Mouse (Mus musculus) forebrain, postnatal 0 days (tissue): ENCODE measurements at regions not wholly inside any gene's neighbourhood (a gene's known extent, or its start where the extent isn't known, plus 50 kb on each side); places are given as distances from the start of the nearest gene placed in this dataset.

Source experiments
- ATAC-seq: fragments of 200-750 bp; cut with Nextera tagmentation; 2 replicates; pipeline ENCODE4 v1.8.0; 2017; ENCODE audit warnings: mild to moderate bottlenecking, moderate library complexity
- DNase-seq: peaks from one replicate; pipeline ENCODE4 v3.0.0-alpha.2; 2015
- H3K27ac ChIP-seq: fragments of 300-500 bp; sonication (generic); 2 replicates; pipeline ENCODE4 v1.5.1; 2014; ENCODE audit warnings: low read depth, mild to moderate bottlenecking, antibody characterized with exemption, low read length, moderate library complexity, mixed read lengths
- H3K27me3 ChIP-seq: fragments of 300-500 bp; sonication (generic); 2 replicates; pipeline ENCODE4 v1.6.1; 2014; ENCODE audit warnings: mild to moderate bottlenecking, low read length, mixed read lengths; ENCODE audit not compliant: insufficient read depth
- H3K36me3 ChIP-seq: fragments of 300-500 bp; sonication (generic); 2 replicates; pipeline ENCODE4 v1.6.1; 2014; ENCODE audit warnings: mild to moderate bottlenecking, moderate library complexity; ENCODE audit not compliant: insufficient read depth
- H3K4me1 ChIP-seq: fragments of 300-500 bp; sonication (generic); 2 replicates; pipeline ENCODE4 v1.6.1; 2014; ENCODE audit warnings: antibody characterized with exemption; ENCODE audit not compliant: insufficient read depth
- H3K4me2 ChIP-seq: fragments of 300-500 bp; sonication (generic); 2 replicates; pipeline ENCODE4 v1.6.1; 2014; ENCODE audit warnings: low read depth, mild to moderate bottlenecking, moderate library complexity
- H3K4me3 ChIP-seq: fragments of 300-500 bp; sonication (generic); 2 replicates; pipeline ENCODE4 v1.5.1; 2014; ENCODE audit warnings: low read depth, low read length, mixed read lengths
- H3K9ac ChIP-seq: fragments of 300-500 bp; sonication (generic); 2 replicates; pipeline ENCODE4 v1.6.1; 2014; ENCODE audit warnings: mild to moderate bottlenecking
- H3K9me3 ChIP-seq: fragments of 300-500 bp; sonication (generic); 2 replicates; pipeline ENCODE4 v1.6.1; 2016; ENCODE audit warnings: low read length
- CTCF ChIP-seq: sonication (generic); IDR thresholded peaks from 2 replicates; pipeline ENCODE4 v1.5.1; 2016; ENCODE audit warnings: antibody characterized with exemption, control low read depth, low read depth
- WGBS: fragments of 180-500 bp; shearing (Covaris S2); extraction: QIAGEN DNeasy Blood & Tissue Kit; methylation state at CpG from one replicate; pipeline ENCODE4 v1.1.7; 2014; 5-methylcytosine and 5-hydroxymethylcytosine counted together

GRCm38 (mm10) chr1:154147001-154147571, 53.9 kb upstream of the Zfp648 start:
- TF ChIP-seq CTCF, result no peak
- H3K4me3 ChIP-seq, result no peak overlapping the region
- WGBS, result 83% methylated on average over 3 of the region's 3 CpGs
- no peak for DNase-seq
- H3K27me3 ChIP-seq, result no peaks in the 10 kb centered on the region
- no peaks in the 10 kb centered on the region for H3K9me3 ChIP-seq
- H3K4me2 ChIP-seq, result no peak overlapping the region
- no peaks in the 10 kb centered on the region; the same call in 1 of the 2 replicates for H3K4me1 ChIP-seq
- no peak overlapping the region for H3K9ac ChIP-seq
- H3K27ac ChIP-seq, result no peak overlapping the region
- ATAC-seq, result no peak
- H3K36me3 ChIP-seq, result no peaks in the 10 kb centered on the region

- no peaks in the 10 kb centered on the region for H3K27me3 ChIP-seq
- DNase-seq, result no peak
- no peak overlapping the region for H3K9ac ChIP-seq
- no peak for TF ChIP-seq CTCF
- 91% methylated on average over 10 of the region's 10 CpGs for WGBS
- H3K4me2 ChIP-seq, result no peak overlapping the region
- H3K4me3 ChIP-seq, result no peak overlapping the region
- H3K27ac ChIP-seq, result no peak overlapping the region
- no peaks in the 10 kb centered on the region; the same call in 1 of the 2 replicates for H3K4me1 ChIP-seq
- no peaks in the 10 kb centered on the region for H3K9me3 ChIP-seq
- no peaks in the 10 kb centered on the region for H3K36me3 ChIP-seq
- no peak for ATAC-seq
These were observed 52.0 kb upstream of the Zfp648 start for GRCm38 (mm10) chr1:154148948-154149347.

DNA sequence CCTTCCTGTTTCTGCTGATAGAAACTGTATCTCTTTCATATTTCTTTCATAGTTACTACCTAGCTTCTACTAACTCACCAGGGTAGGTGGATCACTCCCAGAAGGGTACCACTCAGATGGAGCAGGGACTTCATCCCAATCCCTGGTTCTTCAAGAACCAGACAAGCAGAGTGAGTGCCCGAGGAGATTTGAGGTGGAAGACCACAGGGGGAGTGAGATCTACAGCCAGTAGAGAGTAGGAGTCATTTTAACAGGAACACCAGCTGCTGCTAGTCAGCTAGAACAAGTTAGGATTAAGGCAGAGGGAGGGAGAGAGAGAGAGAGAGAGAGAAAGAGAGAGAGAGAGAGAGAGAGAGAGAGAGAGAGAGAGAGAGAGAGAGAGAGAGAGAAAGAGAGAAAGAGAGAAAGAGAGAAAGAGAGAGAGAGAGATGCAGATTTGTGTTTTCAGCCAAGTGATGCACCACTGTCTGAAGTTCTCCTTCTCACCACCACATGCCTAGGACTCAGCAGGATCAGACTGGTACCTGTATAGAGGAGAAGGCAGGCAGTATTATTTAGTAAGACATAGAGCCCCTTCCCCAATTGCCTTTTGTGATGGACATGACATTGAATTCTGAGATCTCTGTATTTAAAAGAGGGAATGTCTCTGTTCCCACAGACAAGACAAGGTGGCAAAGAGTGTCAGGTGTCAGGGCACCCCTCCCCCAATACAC, 51.4 kb upstream of the Zfp648 start:
- Histone ChIP-seq H3K36me3 (no peaks in the 10 kb centered on the region), H3K4me3 (no peak overlapping the region), H3K27ac (peak overlapping the region; percentile 54; the same call in 1 of the 2 replicates), H3K9me3 (no peaks in the 10 kb centered on the region), H3K4me2 (no peak overlapping the region), H3K27me3 (no peaks in the 10 kb centered on the region), H3K4me1 (no peaks in the 10 kb centered on the region; the same call in 1 of the 2 replicates), H3K9ac (no peak overlapping the region)
- DNase-seq, result no peak
- no peak for TF ChIP-seq CTCF
- peak; percentile 45; the same call in 1 of the 2 replicates for ATAC-seq
- WGBS, result 59% methylated on average over 1 of the region's 1 CpGs

GRCm38 (mm10) chr1:154150167-154150851, 50.7 kb upstream of the Zfp648 start:
- TF ChIP-seq CTCF, result no peak
- ATAC-seq, result peak; percentile 96
- no peak overlapping the region for H3K4me2 ChIP-seq
- WGBS, result 16% methylated on average over 8 of the region's 8 CpGs
- DNase-seq, result peak; percentile 79
- no peak overlapping the region for H3K9ac ChIP-seq
- no peaks in the 10 kb centered on the region; the same call in 1 of the 2 replicates for H3K4me1 ChIP-seq
- H3K4me3 ChIP-seq, result no peak overlapping the region
- no peaks in the 10 kb centered on the region for H3K9me3 ChIP-seq
- peak overlapping the region; percentile 54; the same call in 1 of the 2 replicates for H3K27ac ChIP-seq
- no peaks in the 10 kb centered on the region for H3K36me3 ChIP-seq
- no peaks in the 10 kb centered on the region for H3K27me3 ChIP-seq
